Comparison of ENCODE assay signal across 18 mouse cellular contexts in the genomic region with DNA sequence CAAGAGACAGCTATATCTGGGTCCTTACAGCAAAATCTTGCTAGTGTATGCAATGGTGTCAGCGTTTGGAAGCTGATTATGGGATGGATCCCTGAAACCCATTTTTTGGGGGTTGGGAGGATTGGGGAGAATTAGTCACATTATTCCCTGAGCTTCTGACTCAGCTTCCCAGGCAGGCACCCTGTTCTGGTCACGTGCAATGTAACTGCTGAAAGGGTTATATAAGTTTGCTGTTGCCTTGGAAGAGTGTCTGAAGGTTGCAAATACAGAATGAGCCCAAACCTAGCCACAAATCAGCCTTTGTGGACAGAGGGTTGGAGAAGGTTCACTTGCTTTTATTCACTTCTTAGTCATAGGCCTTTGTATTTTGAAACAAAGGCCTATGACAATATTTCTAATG. TPM values are rescaled to one million over a fixed set of nuclear protein-coding genes. Genes with fewer than 3 reads are reported as not detected.
DNase-seq lines count a peak whose midpoint lies in the region; TF ChIP-seq lines count a peak whose summit lies in the region.
"Had no signal": no experiment of that assay in that cellular context is flagged by ENCODE, and none has a peak within 500 bp of the region (broad histone marks: within the 10 kb centered on the region; RNA-seq: fewer than 3 reads in every experiment).

No protein-coding gene starts in this region.

- peak; percentile 74 to 90 for DNase-seq in adrenal gland, adult (ENCODE audit: inconsistent age in 2 of 2, low spot score in 1 of 2)
- no peak for DNase-seq in adrenal gland, adult 18-20 months (ENCODE audit: low spot score in 2 of 2)
- peak; percentile 38 for DNase-seq in Muller cell, postnatal 12 days (ENCODE audit: inconsistent ontology term)
- peak; percentile 59 for DNase-seq in adrenal gland, postnatal 14 days
- no peak for DNase-seq in cerebellum, adult 8-10 months
- no peak for DNase-seq in cerebellum, adult 9-11 months
- DNase-seq: B cell, adult 2 months; cerebellum, adult 2 months; cerebellum, postnatal 25 days; gastrocnemius, postnatal 25 days; kidney, adult 18-20 months had no signal

- no peak overlapping the region for H3K4me3 ChIP-seq in olfactory bulb, adult 2 months (ENCODE audit: insufficient read depth, low read depth, low read length)
- H3K4me3 ChIP-seq: embryonic facial prominence, embryonic 12.5 days; forebrain, embryonic 15.5 days; heart, embryonic 12.5 days; hindbrain, embryonic 10.5 days; intestine, embryonic 15.5 days had no signal

- peak overlapping the region; percentile 31; the same call in 1 of the 2 replicates for H3K27ac ChIP-seq in olfactory bulb, adult 2 months (ENCODE audit: insufficient read depth, low read depth, low read length)
- H3K27ac ChIP-seq: embryonic facial prominence, embryonic 12.5 days; forebrain, embryonic 15.5 days; hindbrain, embryonic 10.5 days; hindbrain, embryonic 14.5 days; intestine, embryonic 15.5 days had no signal

- TF ChIP-seq POLR2A in olfactory bulb, adult 2 months (IDR thresholded peaks at IDR 0.05; ENCODE audit: insufficient read depth, low read depth, low read length), result no peak

- 41% methylated on average over 2 of the region's 2 CpGs for WGBS in olfactory bulb, adult 2 months

- TF ChIP-seq CTCF in olfactory bulb, adult 2 months (IDR thresholded peaks at IDR 0.05; ENCODE audit: insufficient read depth, low read depth, low read length), result no peak

- H3K4me1 ChIP-seq in olfactory bulb, adult 2 months (ENCODE audit: control insufficient read depth, insufficient read depth, low read length), result peaks cover 3% of the 10 kb centered on the region; the same call in 1 of the 2 replicates
- H3K4me1 ChIP-seq: embryonic facial prominence, embryonic 12.5 days; forebrain, embryonic 15.5 days; heart, embryonic 12.5 days; hindbrain, embryonic 10.5 days; intestine, embryonic 15.5 days had no signal

RNA-seq across cellular contexts. Expression of a gene that starts 10.8 kb away (rescaled TPM):
- total RNA-seq in adrenal gland, adult 18-20 months (2021), result 1 to 10 TPM; 1.7 to 2.5 TPM
- 1.2 and 1.7 TPM in 2 replicates for total RNA-seq in adrenal gland, postnatal 14 days (2021)
- not detected in 2 replicates for polyA plus RNA-seq in olfactory bulb, adult 2 months (2012; ENCODE audit: insufficient read depth, insufficient read length, low replicate concordance, missing spikeins)

RNA-seq across cellular contexts. Expression of a gene that starts 13.9 kb away (rescaled TPM):
- total RNA-seq in adrenal gland, adult 18-20 months (2021), result 10 to 100 TPM; 32.4 to 55.9 TPM
- 29.1 and 34.7 TPM in 2 replicates for total RNA-seq in adrenal gland, postnatal 14 days (2021)
- not detected in 2 replicates for polyA plus RNA-seq in olfactory bulb, adult 2 months (2012; ENCODE audit: insufficient read depth, insufficient read length, low replicate concordance, missing spikeins)

Comparison
In these comparisons a context has a peak if more than half of its experiments do, and no peak if none do; other contexts are left out.
1. DNase-seq: peak in adrenal gland, adult (2 of 2), Muller cell, postnatal 12 days (single experiment) and adrenal gland, postnatal 14 days (single experiment); none in adrenal gland, adult 18-20 months (0 of 2), cerebellum, adult 8-10 months (single experiment) and cerebellum, adult 9-11 months (single experiment).